Mouse (Mus musculus): ENCODE data around the gene Mef2b.
"Not testable (repeated sequence)": the region's sequence is repeated elsewhere in the genome, so short reads cannot be mapped to it uniquely, and the experiment has no call there.

The Mef2b gene

GRCm38 (mm10) chr8:70179082-70179481 is 39.6 kb downstream of the Mef2b start:
- DNase-seq (ENCODE audit: low spot score): no peak

- no peak for DNase-seq (ENCODE audit: low spot score)
These were observed 41.8 kb downstream of the Mef2b start for GRCm38 (mm10) chr8:70181212-70181902.

GRCm38 (mm10) chr8:70181903-70182252 is 42.4 kb downstream of the Mef2b start:
- no peak for DNase-seq (ENCODE audit: low spot score)

GRCm38 (mm10) chr8:70183194-70183593 is 43.7 kb downstream of the Mef2b start:
- no peak for DNase-seq (ENCODE audit: low spot score)

- DNase-seq (ENCODE audit: low spot score): no peak
These were observed 49.2 kb downstream of the Mef2b start for GRCm38 (mm10) chr8:70188707-70189106.

GRCm38 (mm10) chr8:70193238-70193637 is 53.7 kb downstream of the Mef2b start:
- no peak for DNase-seq (ENCODE audit: low spot score)

GRCm38 (mm10) chr8:70194191-70194590 is 54.7 kb downstream of the Mef2b start:
- DNase-seq (ENCODE audit: low spot score): no peak

GRCm38 (mm10) chr8:70195762-70196161 is 56.3 kb downstream of the Mef2b start:
- DNase-seq (ENCODE audit: low spot score): no peak

- DNase-seq (ENCODE audit: low spot score): no peak
These were observed 58.1 kb downstream of the Mef2b start for GRCm38 (mm10) chr8:70197603-70198002.

GRCm38 (mm10) chr8:70200098-70200681 is 60.7 kb downstream of the Mef2b start:
- DNase-seq (ENCODE audit: low spot score): peak; percentile 10

- no peak for DNase-seq (ENCODE audit: low spot score)
These were observed 61.9 kb downstream of the Mef2b start for GRCm38 (mm10) chr8:70201417-70201816.

- DNase-seq (ENCODE audit: low spot score): no peak
These were observed 63.6 kb downstream of the Mef2b start for GRCm38 (mm10) chr8:70203072-70203471.

GRCm38 (mm10) chr8:70204757-70205156 is 65.2 kb downstream of the Mef2b start:
- DNase-seq (ENCODE audit: low spot score): no peak

- no peak for DNase-seq (ENCODE audit: low spot score)
These were observed 68.6 kb downstream of the Mef2b start for GRCm38 (mm10) chr8:70208130-70208529.

- no peak for DNase-seq (ENCODE audit: low spot score)
These were observed 71.0 kb downstream of the Mef2b start for GRCm38 (mm10) chr8:70210538-70210937.

GRCm38 (mm10) chr8:70211275-70211674 is 71.8 kb downstream of the Mef2b start:
- DNase-seq (ENCODE audit: low spot score): no peak

- DNase-seq (ENCODE audit: low spot score): peak; percentile 41
These were observed 72.2 kb downstream of the Mef2b start for GRCm38 (mm10) chr8:70211726-70212111.

GRCm38 (mm10) chr8:70212112-70213055 is 72.9 kb downstream of the Mef2b start, which contains the start of gene Slc25a42:
Slc25a42 (minus strand) TSS chr8:70212305.
- peak; percentile 99 for DNase-seq (ENCODE audit: low spot score)

- no peak for DNase-seq (ENCODE audit: low spot score)
These were observed 74.9 kb downstream of the Mef2b start for GRCm38 (mm10) chr8:70214411-70214810.

GRCm38 (mm10) chr8:70215092-70215491 is 75.6 kb downstream of the Mef2b start:
- no peak for DNase-seq (ENCODE audit: low spot score)

GRCm38 (mm10) chr8:70216161-70216560 is 76.7 kb downstream of the Mef2b start:
- DNase-seq (ENCODE audit: low spot score): not testable (repeated sequence)

GRCm38 (mm10) chr8:70216566-70216965 is 77.1 kb downstream of the Mef2b start:
- no peak for DNase-seq (ENCODE audit: low spot score)
